Mouse (Mus musculus) erythroid progenitor cell, adult 5-6 weeks (primary cell): ENCODE results near the gene Cypt4. TPM values are rescaled to one million over a fixed set of nuclear protein-coding genes. Genes with fewer than 3 reads are reported as not detected.
"Not testable (repeated sequence)": the region's sequence is repeated elsewhere in the genome, so short reads cannot be mapped to it uniquely, and the experiment has no call there.

Experiments
- ATAC-seq: replicated peaks from 2 replicates; pipeline ENCODE4 v1.8.0; 2016; ENCODE audit warnings: moderate number of reproducible peaks, mild to moderate bottlenecking, moderate TSS enrichment, inconsistent platforms; ENCODE audit not compliant: poor library complexity, low FRiP score, severe bottlenecking
- total RNA-seq, 2 experiments: library from RNA; stranded (forward) in 1 of 2; stranded (reverse) in 1 of 2; fragments of 150-400 nt in 1 of 2; fragments of 186-747, 209-891 nt in 1 of 2; gene quantifications; 2 replicates each; pipeline versions ENCODE4 v1.2.3 to v1.2.4; 2015 to 2017; ENCODE audit warnings: low replicate concordance in 2 of 2

Cypt4 gene
- total RNA-seq (2015; ENCODE audit: low replicate concordance) = not detected in 2 replicates
- not detected in 2 replicates for total RNA-seq (2017; ENCODE audit: low replicate concordance)

- ATAC-seq = no peak
These were observed at the start of gene Cypt4 for GRCm38 (mm10) chr9:24624896-24625295. Gene Cypt4, plus strand, starts transcription at chr9:24625196.

DNA sequence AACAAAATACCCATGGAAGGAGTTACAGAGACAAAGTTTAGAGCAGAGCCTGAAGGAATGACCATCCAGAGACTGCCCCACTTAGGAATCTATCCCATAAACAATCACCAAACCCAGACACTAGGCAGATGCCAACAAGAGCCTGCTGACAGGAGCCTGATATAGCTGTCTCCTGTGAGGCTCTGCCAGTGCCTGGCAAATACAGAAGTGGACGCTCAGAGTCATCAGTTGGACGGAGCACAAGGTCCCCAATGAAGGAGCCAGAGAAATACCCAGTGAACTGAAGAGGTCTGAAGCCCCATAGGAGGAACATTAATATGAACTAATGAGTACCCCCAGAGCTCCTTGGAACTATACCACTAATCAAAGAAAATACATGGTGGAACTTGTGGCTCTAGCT is 12.3 kb downstream of the Cypt4 start:
- ATAC-seq = not testable (repeated sequence)

Other genes starting within 250 kb of the Cypt4 start
- 41.1 and 44.3 TPM in 2 replicates for gene Dpy19l1, start 122.1 kb upstream of the Cypt4 start, total RNA-seq (2015; ENCODE audit: low replicate concordance)
- gene Dpy19l1, start 122.1 kb upstream of the Cypt4 start, total RNA-seq (2017; ENCODE audit: low replicate concordance) = 36.5 and 41.7 TPM in 2 replicates
- gene Dpy19l2, start 71.1 kb downstream of the Cypt4 start, total RNA-seq (2015; ENCODE audit: low replicate concordance) = not detected in 2 replicates
- not detected in 2 replicates for gene Dpy19l2, start 71.1 kb downstream of the Cypt4 start, total RNA-seq (2017; ENCODE audit: low replicate concordance)
- gene Tbx20, start 149.1 kb downstream of the Cypt4 start, total RNA-seq (2015; ENCODE audit: low replicate concordance) = not detected in 2 replicates
- gene Tbx20, start 149.1 kb downstream of the Cypt4 start, total RNA-seq (2017; ENCODE audit: low replicate concordance) = not detected in 2 replicates